Mouse (Mus musculus) embryo, embryonic 11 days (tissue): ENCODE measurements around the gene Fshr.
"Not testable (repeated sequence)": the region's sequence is repeated elsewhere in the genome, so short reads cannot be mapped to it uniquely, and the experiment has no call there.

ENCODE experiments used
- DNase-seq: peaks from one replicate; pipeline ENCODE4 v3.0.0-alpha.2; 2015

Gene Fshr

GRCm38 (mm10) chr17:89200575-89200974 lies at the start of gene Fshr:
Gene Fshr, minus strand, starts transcription at chr17:89200675.
- no peak for DNase-seq

GRCm38 (mm10) chr17:89202181-89202580 lies 1.7 kb upstream of the Fshr start:
- no peak for DNase-seq

GRCm38 (mm10) chr17:89173545-89173944 lies 26.9 kb downstream of the Fshr start:
- no peak for DNase-seq

- DNase-seq, result no peak
These were observed 35.7 kb downstream of the Fshr start for GRCm38 (mm10) chr17:89164773-89165172.

GRCm38 (mm10) chr17:89162475-89162874 lies 38.0 kb downstream of the Fshr start:
- DNase-seq, result no peak

GRCm38 (mm10) chr17:89159343-89159742 lies 41.1 kb downstream of the Fshr start:
- not testable (repeated sequence) for DNase-seq

GRCm38 (mm10) chr17:89144806-89145205 lies 55.7 kb downstream of the Fshr start:
- no peak for DNase-seq

GRCm38 (mm10) chr17:89120023-89120422 lies 80.5 kb downstream of the Fshr start:
- DNase-seq, result no peak

- DNase-seq, result no peak
These were observed 81.2 kb downstream of the Fshr start for GRCm38 (mm10) chr17:89119250-89119649.

- no peak for DNase-seq
These were observed 86.5 kb downstream of the Fshr start for GRCm38 (mm10) chr17:89113944-89114343.

- no peak for DNase-seq
These were observed 99.6 kb downstream of the Fshr start for GRCm38 (mm10) chr17:89100719-89101350.

GRCm38 (mm10) chr17:89099733-89100132 lies 100.7 kb downstream of the Fshr start:
- not testable (repeated sequence) for DNase-seq

GRCm38 (mm10) chr17:89089692-89090475 lies 110.6 kb downstream of the Fshr start:
- no peak for DNase-seq

- DNase-seq, result no peak
These were observed 117.6 kb downstream of the Fshr start for GRCm38 (mm10) chr17:89082897-89083296.

GRCm38 (mm10) chr17:89079706-89080105 lies 120.8 kb downstream of the Fshr start:
- DNase-seq, result no peak

GRCm38 (mm10) chr17:89064327-89065095 lies 136.0 kb downstream of the Fshr start:
- DNase-seq, result no peak

- DNase-seq, result no peak
These were observed 138.0 kb downstream of the Fshr start for GRCm38 (mm10) chr17:89062348-89062949.

- DNase-seq, result no peak
These were observed 149.4 kb downstream of the Fshr start for GRCm38 (mm10) chr17:89051031-89051563.

GRCm38 (mm10) chr17:89049071-89049470 lies 151.4 kb downstream of the Fshr start:
- no peak for DNase-seq

- no peak for DNase-seq
These were observed 154.5 kb downstream of the Fshr start for GRCm38 (mm10) chr17:89046016-89046415.

GRCm38 (mm10) chr17:89036723-89037122 lies 163.8 kb downstream of the Fshr start:
- no peak for DNase-seq

GRCm38 (mm10) chr17:89036049-89036448 lies 164.4 kb downstream of the Fshr start:
- DNase-seq, result no peak

GRCm38 (mm10) chr17:89034627-89035026 lies 165.8 kb downstream of the Fshr start:
- DNase-seq, result no peak
